Mouse (Mus musculus): Measurements from ENCODE around the gene Mptx2. TPM values are rescaled to one million over a fixed set of nuclear protein-coding genes. Genes with fewer than 3 reads are reported as not detected.
"Not testable (repeated sequence)": the region's sequence is repeated elsewhere in the genome, so short reads cannot be mapped to it uniquely, and the experiment has no call there.

Mptx2 gene
- not detected for total RNA-seq (2021)
- long read RNA-seq, experiment 1, result 0 reads
- long read RNA-seq, experiment 2, result 0 reads

DNA sequence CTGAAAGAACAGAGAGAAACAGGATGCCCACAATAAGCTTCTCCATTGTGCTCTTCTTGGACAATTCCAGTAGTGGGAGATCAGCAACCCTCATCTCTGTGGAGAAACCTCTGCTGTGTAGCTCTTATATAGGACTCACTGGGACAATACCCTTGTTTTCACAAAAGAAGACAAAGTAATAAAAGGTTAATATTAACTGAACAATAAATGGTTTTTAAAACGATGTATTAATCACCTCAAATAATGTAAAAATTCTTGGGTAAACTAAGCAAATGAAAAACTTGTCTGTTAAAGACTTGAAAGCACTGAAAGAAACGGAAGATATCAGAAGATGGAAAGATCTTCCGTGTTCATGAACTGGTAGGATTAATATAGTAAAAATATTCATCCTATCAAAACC, at the start of gene Mptx2:
Mptx2 (minus strand) TSS at position 101 of the 400 bp plus-strand sequence.
- intact Hi-C loops (cut with DNase I), result no loop called here
- DNase-seq (ENCODE audit: low spot score in 2 of 2), result no peak

DNA sequence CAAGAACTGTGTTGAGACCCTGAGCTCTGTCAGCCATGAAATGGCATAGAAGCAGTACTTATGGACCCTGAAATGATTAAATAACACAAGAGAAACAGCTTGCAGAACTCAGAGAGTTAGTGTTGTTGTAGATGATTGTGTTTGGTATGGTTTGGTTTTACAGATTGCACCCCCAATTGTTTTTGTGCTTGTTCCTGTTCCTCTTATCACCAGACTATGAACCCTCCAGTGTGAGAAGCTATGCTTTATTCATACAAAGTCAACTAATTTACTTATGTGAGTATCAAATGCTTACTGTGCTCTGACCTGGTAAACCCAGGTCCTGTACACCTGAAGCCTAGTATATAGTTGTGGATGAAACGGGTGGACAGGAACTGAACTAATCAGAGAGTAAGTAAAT, 49.0 kb upstream of the Mptx2 start:
- intact Hi-C loops (cut with DNase I), result no loop called here
- DNase-seq (ENCODE audit: low spot score in 2 of 2), result no peak

DNA sequence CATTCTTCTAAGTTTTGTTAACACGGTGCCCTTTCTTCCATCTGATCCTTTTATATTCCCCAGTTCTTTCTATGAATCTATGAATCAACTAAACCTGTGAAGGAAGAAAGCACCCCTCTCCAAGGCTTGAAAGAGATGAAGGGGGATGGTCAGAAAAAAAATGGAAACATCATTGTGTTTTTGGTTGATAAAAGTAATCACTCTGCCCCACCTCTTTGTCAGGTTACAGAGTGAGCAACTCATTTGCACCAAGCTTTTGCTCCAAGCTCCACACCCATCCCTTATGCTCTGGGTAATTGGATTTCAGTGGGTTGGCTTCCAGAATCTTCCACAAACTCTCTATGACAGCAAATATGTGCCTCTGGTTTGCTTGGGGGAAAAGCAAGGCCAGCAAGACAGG, 47.8 kb upstream of the Mptx2 start:
- no peak for DNase-seq (ENCODE audit: low spot score in 2 of 2)
- intact Hi-C loops (cut with DNase I), result no loop called here

DNA sequence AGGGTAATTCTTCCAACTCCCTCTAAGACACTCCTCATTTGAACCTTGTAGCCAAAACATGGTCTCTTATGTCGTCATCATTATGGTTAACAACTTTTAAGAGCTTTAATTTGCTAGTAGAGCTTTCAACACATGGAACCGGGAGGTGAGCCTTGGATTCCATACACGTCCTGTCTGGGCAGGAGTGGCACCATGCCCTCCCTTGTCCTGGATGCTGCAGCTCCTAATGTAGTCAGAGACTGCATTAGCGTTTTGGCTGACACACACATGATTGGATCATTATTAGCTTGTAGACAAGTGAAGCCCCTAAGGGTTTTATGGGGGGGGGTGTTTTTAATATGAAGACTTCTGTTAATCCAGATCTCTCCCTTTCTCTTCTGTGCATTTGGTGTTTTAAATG, 47.4 kb upstream of the Mptx2 start:
- intact Hi-C loops (cut with DNase I), result loop anchor here (5.0 kb wide), 1 partner anchor 52 kb away; no protein-coding TSS in a partner anchor
- no peak for DNase-seq (ENCODE audit: low spot score in 2 of 2)

DNA sequence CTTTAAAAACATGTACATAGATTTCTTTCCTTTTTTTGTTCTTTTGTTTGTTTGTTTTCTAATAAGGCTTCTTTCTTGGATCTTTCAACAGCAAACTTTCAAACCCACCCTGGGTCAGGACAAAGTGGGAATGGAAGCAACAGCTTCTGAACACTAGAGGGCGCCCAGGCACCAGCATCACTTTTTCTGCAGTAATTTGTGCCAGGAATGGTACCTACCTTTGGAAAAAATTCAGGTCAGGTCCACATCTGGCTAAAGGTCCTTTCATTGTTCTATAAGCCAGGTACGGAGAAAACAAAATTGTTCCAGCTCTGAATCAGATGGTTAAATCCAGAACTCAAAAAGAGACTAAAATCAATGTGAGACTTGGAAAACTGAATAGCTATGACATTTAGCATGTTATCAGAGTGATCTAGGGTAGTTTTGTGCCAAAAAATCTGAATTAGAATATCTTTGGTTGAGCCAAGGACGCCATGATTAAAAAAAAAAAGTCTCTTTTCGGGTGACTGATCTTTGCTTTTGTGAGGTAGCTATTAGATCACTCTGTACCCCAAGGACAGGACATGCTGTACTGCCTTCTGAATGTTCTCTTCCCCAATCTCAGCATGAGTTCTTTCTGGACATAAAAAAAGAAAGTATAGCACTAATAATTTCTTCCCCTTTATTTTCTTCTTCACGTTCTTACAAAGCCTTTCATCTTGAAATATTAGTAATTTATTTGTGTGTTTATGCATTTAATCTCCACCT, 46.4 kb upstream of the Mptx2 start:
- DNase-seq (ENCODE audit: low spot score in 2 of 2), result peak in 1 of 2 experiments; percentile 57
- intact Hi-C loops (cut with DNase I), result loop anchor here (5.0 kb wide), 1 partner anchor 53 kb away; no protein-coding TSS in a partner anchor

DNA sequence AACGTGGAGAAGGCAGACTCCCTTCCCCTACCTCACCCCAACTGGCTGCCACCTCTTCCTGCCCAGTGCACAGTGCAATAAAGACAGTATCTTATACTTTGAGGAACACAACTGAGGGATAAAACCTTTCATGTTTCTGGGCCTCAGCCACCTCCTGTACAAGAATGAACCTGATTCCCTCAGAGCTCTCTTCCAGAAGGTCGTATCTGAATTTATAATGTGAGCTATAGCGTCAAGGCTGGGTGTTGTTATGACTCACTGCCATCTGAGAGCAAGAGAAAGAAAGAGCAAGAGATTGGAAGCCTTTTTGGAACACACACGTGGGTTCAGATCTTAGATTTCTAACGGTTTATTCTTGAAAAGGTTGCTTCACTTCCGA, 44.7 kb upstream of the Mptx2 start:
- intact Hi-C loops (cut with DNase I), result loop anchor here (5.0 kb wide), 1 partner anchor 55 kb away; no protein-coding TSS in a partner anchor
- no peak for DNase-seq (ENCODE audit: low spot score in 2 of 2)

DNA sequence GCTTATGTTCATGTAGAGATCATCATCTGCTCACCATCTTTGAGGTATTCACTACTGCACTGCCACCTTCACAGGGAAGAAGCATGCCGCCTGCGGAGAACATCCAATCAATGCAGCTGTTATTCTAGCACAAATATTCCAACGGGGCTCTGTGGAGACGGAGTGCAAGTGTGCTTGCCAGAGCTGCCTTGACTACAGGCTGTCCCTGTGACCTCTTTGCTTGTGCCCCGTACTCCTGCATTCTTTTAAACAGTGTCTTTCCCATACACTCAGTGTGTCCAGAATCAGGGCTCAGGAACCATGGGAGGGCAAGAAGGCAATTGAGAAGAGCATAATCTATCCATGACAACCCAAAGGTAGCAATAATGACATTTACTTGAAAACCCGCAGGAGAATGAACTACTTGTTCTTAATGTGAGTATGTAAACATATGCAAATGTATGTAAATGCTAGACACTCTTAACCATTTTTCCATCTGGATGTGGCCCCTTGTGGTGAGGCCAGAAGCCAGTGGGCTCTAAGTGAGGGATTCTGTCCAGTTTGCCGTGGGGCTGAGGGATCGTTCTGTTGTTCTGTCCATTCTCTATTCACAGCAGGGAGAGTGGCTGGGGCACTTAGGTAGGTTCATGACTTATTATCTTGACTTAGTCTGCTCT, 44.1 kb upstream of the Mptx2 start:
- intact Hi-C loops (cut with DNase I), result loop anchor here (5.0 kb wide), 1 partner anchor 56 kb away; no protein-coding TSS in a partner anchor
- DNase-seq (ENCODE audit: low spot score in 2 of 2), result no peak

DNA sequence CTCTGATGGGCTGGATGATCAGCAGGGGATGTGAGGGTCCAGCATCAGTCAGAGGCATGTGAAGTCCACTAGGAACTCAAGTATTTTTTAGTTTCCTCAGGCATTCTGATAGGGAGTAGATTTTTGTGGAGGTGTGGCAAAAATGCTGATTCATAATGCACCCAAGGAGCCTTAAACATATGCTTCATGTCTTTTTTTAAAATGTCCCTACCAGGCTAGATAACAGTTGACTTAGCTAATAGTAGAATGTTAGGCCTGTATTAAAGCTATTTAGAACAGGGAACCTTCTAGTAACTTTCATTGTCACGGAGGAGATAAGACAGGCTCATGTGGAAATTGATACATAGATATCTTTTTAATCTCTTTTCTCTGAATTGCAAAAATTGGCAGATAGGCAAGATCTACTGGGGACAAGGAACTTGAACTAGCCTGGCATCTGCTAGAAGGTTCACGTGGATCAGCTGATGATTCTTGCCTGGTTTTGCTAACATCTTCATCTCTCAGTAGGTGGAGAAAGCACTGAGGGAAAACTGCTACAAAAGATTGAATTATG, 40.4 kb upstream of the Mptx2 start:
- intact Hi-C loops (cut with DNase I), result loop anchor here (10.0 kb wide), 1 partner anchor 947 kb away; no protein-coding TSS in a partner anchor

DNA sequence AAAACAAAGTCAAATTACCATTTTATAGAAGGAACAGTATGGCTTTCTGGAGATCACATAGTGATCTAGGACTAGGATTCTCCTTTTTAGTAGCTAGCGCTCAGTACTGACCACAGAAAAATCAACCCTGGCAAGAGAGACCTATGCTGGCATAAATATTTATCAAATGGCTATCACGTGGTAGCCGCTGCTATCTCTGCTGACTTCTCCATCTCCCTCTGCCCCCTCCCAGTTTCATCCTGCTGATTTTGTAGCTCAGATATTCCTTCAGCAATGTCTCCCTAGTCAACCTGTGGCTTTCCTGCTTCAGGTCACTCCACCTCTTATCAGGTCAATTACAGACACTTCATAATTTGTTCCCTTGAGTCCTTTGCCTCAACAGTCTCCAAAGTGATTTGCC, 38.1 kb upstream of the Mptx2 start:
- intact Hi-C loops (cut with DNase I), result loop anchor here (10.0 kb wide), 1 partner anchor 949 kb away; no protein-coding TSS in a partner anchor
- no peak for DNase-seq (ENCODE audit: low spot score in 2 of 2)

More for the DNA sequence above, 40.4 kb upstream of the Mptx2 start:
- no peak for DNase-seq (ENCODE audit: low spot score in 2 of 2)

DNA sequence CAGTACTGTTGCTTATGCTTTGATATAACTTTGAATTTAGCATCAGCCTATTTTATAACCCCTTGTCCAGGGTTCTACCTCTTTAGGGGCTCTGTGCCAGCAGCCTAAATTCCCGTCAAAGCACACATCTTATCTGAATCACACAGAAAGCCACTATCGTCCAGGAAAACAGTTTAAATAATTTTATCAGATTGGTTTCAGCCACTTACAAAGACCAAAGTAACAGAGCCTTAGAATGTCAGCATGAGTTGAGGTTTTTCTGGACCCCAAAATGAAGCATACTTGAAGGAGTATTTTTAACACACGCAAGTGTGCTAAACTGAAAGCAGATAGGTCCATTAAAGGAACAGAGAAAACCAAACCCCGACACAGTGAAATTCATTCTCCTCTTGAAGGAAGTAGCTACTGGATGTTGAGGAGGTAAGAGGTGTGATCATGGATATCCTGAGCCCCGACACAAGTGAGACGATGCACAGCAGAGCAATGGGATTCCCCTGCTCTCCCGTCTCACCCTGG, 36.0 kb upstream of the Mptx2 start:
- intact Hi-C loops (cut with DNase I), result loop anchor here (10.0 kb wide), 1 partner anchor 951 kb away; no protein-coding TSS in a partner anchor

DNA sequence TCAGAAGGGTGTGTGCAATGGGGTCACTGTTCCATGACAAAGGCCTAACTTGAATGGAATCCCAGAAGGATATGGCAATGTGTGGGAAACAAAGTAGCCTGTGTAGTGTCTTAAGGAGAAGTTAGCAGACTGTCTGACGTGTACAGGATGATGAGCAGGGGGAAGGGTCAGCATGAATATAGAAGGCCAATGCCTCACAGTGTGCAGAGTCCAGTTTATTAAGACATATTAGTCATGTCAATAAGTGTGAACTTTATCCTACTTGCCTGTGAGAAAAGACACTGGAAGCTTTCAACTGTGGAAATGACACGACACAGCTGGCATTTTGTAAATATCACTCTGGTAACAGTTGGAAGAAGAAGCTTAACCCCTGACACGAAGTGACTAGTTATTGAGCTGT, 25.2 kb upstream of the Mptx2 start:
- intact Hi-C loops (cut with DNase I), result loop anchor here (10.0 kb wide), 1 partner anchor 982 kb away; no protein-coding TSS in a partner anchor
- not testable (repeated sequence) for DNase-seq (ENCODE audit: low spot score in 2 of 2)

More for the DNA sequence above, 36.0 kb upstream of the Mptx2 start:
- not testable (repeated sequence) for DNase-seq (ENCODE audit: low spot score in 2 of 2)

DNA sequence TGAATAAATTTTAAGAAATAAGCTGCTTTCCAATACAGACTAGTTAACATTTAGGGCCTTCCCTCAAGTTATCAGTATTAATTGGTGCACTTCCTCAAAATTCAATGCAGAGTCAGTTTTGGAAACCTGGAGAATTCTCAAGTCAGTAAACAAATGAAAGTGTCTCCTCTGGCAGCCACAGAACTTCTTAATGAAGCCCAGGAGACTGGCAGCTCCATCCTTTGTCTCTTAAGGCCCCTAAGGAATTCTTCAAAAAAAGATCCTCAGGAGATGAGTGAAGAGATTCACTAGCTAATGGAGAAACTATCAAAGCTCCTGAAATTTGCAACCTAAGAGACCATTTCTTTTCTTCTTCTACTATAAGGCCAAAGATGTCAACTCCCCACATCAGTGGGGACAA, 11.9 kb downstream of the Mptx2 start, which contains the start of gene Olfr418:
Olfr418 (plus strand) TSS at position 301 of the 400 bp plus-strand sequence.
- intact Hi-C loops (cut with DNase I), result no loop called here
- DNase-seq (ENCODE audit: low spot score in 2 of 2), result no peak

DNA sequence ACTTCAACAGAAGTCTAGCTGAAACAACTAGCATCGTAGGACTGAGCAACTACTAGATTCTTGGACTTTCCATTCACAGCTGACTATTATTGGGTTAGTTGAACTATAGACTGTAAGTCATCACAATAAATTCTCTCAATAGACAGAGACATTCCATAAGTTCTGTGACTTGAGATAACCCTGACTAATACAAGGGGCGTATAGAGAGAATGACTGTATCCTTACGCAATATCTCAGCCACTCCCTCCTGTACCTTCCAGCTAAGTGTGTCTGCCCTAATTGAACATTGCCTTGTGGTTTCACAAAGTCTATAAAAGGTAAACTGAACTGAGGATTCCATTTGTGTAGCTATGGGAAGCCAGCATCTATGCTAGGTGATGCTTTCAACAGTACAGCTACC, 27.7 kb downstream of the Mptx2 start:
- no peak for DNase-seq (ENCODE audit: low spot score in 2 of 2)
- intact Hi-C loops (cut with DNase I), result no loop called here

DNA sequence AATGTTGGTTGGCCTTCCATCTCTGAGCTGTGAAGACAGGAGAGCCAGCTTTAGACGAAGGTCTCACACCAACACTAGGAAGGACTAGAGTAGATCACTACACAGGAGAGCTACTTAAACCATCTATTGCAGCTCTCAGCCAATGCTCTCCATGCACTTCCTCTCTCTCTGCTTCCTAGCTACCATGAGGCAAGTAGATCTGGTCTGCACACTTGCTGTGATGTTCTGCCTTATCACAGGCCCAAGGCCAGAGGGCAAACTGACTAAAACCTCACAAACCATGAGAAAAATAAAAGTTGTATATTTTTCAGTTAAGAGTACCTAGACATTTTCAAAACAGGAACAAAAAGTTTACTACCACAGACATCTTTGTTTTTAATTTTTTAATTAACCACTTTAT, 40.6 kb downstream of the Mptx2 start:
- DNase-seq (ENCODE audit: low spot score in 2 of 2); intact Hi-C loops (cut with DNase I): not testable (repeated sequence)

DNA sequence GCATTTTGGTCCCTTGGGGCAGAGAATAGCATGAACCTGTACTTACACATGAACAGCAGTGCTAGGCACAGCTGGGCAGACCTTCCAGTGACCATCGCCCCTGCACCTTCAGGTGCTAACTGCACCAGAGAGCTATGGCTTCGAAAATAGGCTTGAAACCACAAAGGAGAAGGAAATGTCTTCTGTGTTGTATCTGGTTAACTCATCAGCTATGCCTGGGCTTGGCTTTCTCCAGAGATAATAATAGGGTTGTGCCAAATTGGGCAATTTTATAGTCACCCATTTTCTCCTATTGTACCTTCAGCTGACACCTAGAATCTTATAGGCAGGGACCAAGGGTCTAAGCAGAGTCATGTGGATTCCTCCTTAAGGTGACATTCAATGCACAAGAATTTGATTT, 50.5 kb downstream of the Mptx2 start, which contains the start of gene Fcer1a:
Fcer1a (minus strand) TSS at position 134 of the 400 bp plus-strand sequence.
- intact Hi-C loops (cut with DNase I), result no loop called here

More for the DNA sequence above, 50.5 kb downstream of the Mptx2 start, which contains the start of gene Fcer1a:
- DNase-seq (ENCODE audit: low spot score in 2 of 2), result no peak

Other genes with a start within 250 kb of the Mptx2 start
- not detected for gene Olfr1408, start 140.4 kb downstream of the Mptx2 start, total RNA-seq (2021)
- not detected for gene Olfr1406, start 87.1 kb downstream of the Mptx2 start, total RNA-seq (2021)
- gene Olfr218, start 80.0 kb downstream of the Mptx2 start, total RNA-seq (2021), result not detected
- not detected for gene Olfr1404, start 65.4 kb downstream of the Mptx2 start, total RNA-seq (2021)
- gene Fcer1a, start 50.6 kb downstream of the Mptx2 start, total RNA-seq (2021), result not detected
- not detected for gene Olfr418, start 11.8 kb downstream of the Mptx2 start, total RNA-seq (2021)
- 100 to 1,000 TPM; 116 to 127 TPM for gene Ackr1, start 56.0 kb upstream of the Mptx2 start, total RNA-seq (2021)
- gene Aim2, start 73.1 kb upstream of the Mptx2 start, total RNA-seq (2021), result 1 to 10 TPM; 2.4 to 2.7 TPM
- 100 to 1,000 TPM; 482 to 514 TPM for gene Cadm3, start 89.9 kb upstream of the Mptx2 start, total RNA-seq (2021)
- not detected for gene Ifi206, start 213.3 kb upstream of the Mptx2 start, total RNA-seq (2021)